Mouse (Mus musculus) neural tube, embryonic 14.5 days (tissue): ENCODE data around the gene Gak. TPM values are rescaled to one million over a fixed set of nuclear protein-coding genes. Genes with fewer than 3 reads are reported as not detected.

Source experiments
- polyA plus RNA-seq: library from polyadenylated mRNA; unstranded; fragments of >200 nt; fragmentation: Nextera tagmentation; extraction: Ambion mirVana; gene quantifications from 2 replicates; pipeline ENCODE4 v1.2.1, GENCODE M21; 2014

Gene Gak
- polyA plus RNA-seq, 1 experiment from 2014 or later, result 42.4 TPM

Other genes starting within 250 kb of the Gak start
- not detected in 2 replicates for gene Pde6b, start 241.4 kb downstream of the Gak start, polyA plus RNA-seq
- gene Atp5k, start 195.3 kb downstream of the Gak start, polyA plus RNA-seq, result 390 and 448 TPM in 2 replicates
- gene Mfsd7a, start 180.9 kb downstream of the Gak start, polyA plus RNA-seq, result 0.14 TPM in 1 of 2 replicates, not detected in the other
- gene Pcgf3, start 168.5 kb downstream of the Gak start, polyA plus RNA-seq, result 33.9 and 37.8 TPM in 2 replicates
- 205 and 253 TPM in 2 replicates for gene Cplx1, start 79.7 kb downstream of the Gak start, polyA plus RNA-seq
- gene Tmem175, start within 50 bp of the Gak start, polyA plus RNA-seq, result 29.4 and 30.8 TPM in 2 replicates
- 11.7 and 12.2 TPM in 2 replicates for gene Idua, start 30.6 kb upstream of the Gak start, polyA plus RNA-seq
- 25.5 and 28.7 TPM in 2 replicates for gene Dgkq, start 39.9 kb upstream of the Gak start, polyA plus RNA-seq
- gene Slc26a1, start 45.8 kb upstream of the Gak start, polyA plus RNA-seq, result 2.6 and 3.3 TPM in 2 replicates
- 6.5 and 7.0 TPM in 2 replicates for gene Fgfrl1, start 62.6 kb upstream of the Gak start, polyA plus RNA-seq
- gene Rnf212, start 145.2 kb upstream of the Gak start, polyA plus RNA-seq, result not detected in 2 replicates
- not detected in 2 replicates for gene Tmed11, start 165.6 kb upstream of the Gak start, polyA plus RNA-seq
- gene Vmn2r8, start 179.1 kb upstream of the Gak start, polyA plus RNA-seq, result not detected in 2 replicates
- gene Vmn2r9, start 222.8 kb upstream of the Gak start, polyA plus RNA-seq, result not detected in 2 replicates